Mouse (Mus musculus): ENCODE data around the gene Tmem156. TPM values are rescaled to one million over a fixed set of nuclear protein-coding genes. Genes with fewer than 3 reads are reported as not detected.
A peak's percentile ranks its signal among the peaks of the same experiment; 100 is the strongest.

Tmem156 gene
- polyA plus RNA-seq, 1 experiment from 2014 or later = 1.0 TPM

DNA sequence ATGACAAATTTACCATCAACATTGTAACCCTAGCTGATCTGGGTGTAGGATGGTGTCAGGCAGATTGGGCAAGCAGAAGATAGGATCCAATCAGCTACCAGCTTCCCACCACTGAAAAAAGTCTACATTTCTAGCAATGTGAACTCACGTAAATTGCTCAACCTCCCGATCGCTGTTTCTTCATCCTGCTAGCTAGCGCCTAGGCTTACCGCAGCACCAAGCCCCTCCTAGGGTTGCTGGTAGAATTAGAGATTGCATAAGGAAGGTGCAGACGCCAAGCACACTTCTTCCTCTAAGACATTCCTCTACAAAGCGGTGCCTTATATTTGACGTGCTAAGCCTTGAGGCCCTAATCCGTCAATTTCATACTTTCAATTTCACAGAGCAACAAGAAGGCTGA lies 53.6 kb downstream of the Tmem156 start:
- Histone ChIP-seq H3K4me3 (ENCODE audit: low read depth, low read length) (no peak overlapping the region), H3K9ac (ENCODE audit: low read depth, low read length) (no peak overlapping the region), H3K9me3 (ENCODE audit: control insufficient read depth) (no peaks in the 10 kb centered on the region), H3K27ac (ENCODE audit: low read depth, low read length) (peak overlapping the region; percentile 41; the same call in 1 of the 2 replicates), H3K4me2 (replicated peaks; ENCODE audit: low read depth) (no peak overlapping the region), H3K4me1 (replicated peaks; ENCODE audit: control insufficient read depth, insufficient read depth, low read length) (no peaks in the 10 kb centered on the region), H3K36me3 (ENCODE audit: control insufficient read depth, insufficient read depth) (peaks cover 29% of the 10 kb centered on the region), H3K27me3 (replicated peaks; ENCODE audit: control insufficient read depth, insufficient read depth, low read length) (no peaks in the 10 kb centered on the region)
- no peak for TF ChIP-seq CTCF (IDR thresholded peaks at IDR 0.05; ENCODE audit: low read depth)
- 57% methylated on average over 9 of the region's 9 CpGs for WGBS
- no peak for ATAC-seq

- H3K4me1 ChIP-seq (replicated peaks; ENCODE audit: control insufficient read depth, insufficient read depth, low read length) = no peaks in the 10 kb centered on the region
- ATAC-seq = no peak
- TF ChIP-seq CTCF (IDR thresholded peaks at IDR 0.05; ENCODE audit: low read depth) = no peak
- H3K27me3 ChIP-seq (replicated peaks; ENCODE audit: control insufficient read depth, insufficient read depth, low read length) = no peaks in the 10 kb centered on the region
- no peak overlapping the region for H3K27ac ChIP-seq (ENCODE audit: low read depth, low read length)
- H3K36me3 ChIP-seq (ENCODE audit: control insufficient read depth, insufficient read depth) = peaks cover 35% of the 10 kb centered on the region
- 83% methylated on average over 13 of the region's 13 CpGs for WGBS
- no peak overlapping the region for H3K4me3 ChIP-seq (ENCODE audit: low read depth, low read length)
- no peaks in the 10 kb centered on the region for H3K9me3 ChIP-seq (ENCODE audit: control insufficient read depth)
- no peak overlapping the region for H3K9ac ChIP-seq (ENCODE audit: low read depth, low read length)
- no peak overlapping the region for H3K4me2 ChIP-seq (replicated peaks; ENCODE audit: low read depth)
These were observed 55.3 kb downstream of the Tmem156 start for GRCm38 (mm10) chr5:65036597-65036996.

- 59% methylated on average over 9 of the region's 9 CpGs for WGBS
- H3K36me3 ChIP-seq (ENCODE audit: control insufficient read depth, insufficient read depth) = peaks cover 58% of the 10 kb centered on the region
- no peak overlapping the region for H3K4me2 ChIP-seq (replicated peaks; ENCODE audit: low read depth)
- H3K4me1 ChIP-seq (replicated peaks; ENCODE audit: control insufficient read depth, insufficient read depth, low read length) = no peaks in the 10 kb centered on the region
- H3K9me3 ChIP-seq (ENCODE audit: control insufficient read depth) = no peaks in the 10 kb centered on the region
- H3K27me3 ChIP-seq (replicated peaks; ENCODE audit: control insufficient read depth, insufficient read depth, low read length) = no peaks in the 10 kb centered on the region
- no peak for ATAC-seq
- no peak for TF ChIP-seq CTCF (IDR thresholded peaks at IDR 0.05; ENCODE audit: low read depth)
- H3K27ac ChIP-seq (ENCODE audit: low read depth, low read length) = no peak overlapping the region
- no peak overlapping the region for H3K9ac ChIP-seq (ENCODE audit: low read depth, low read length)
- H3K4me3 ChIP-seq (ENCODE audit: low read depth, low read length) = no peak overlapping the region
These were observed 63.9 kb downstream of the Tmem156 start for GRCm38 (mm10) chr5:65028019-65028418.

- no peak for TF ChIP-seq CTCF (IDR thresholded peaks at IDR 0.05; ENCODE audit: low read depth)
- Histone ChIP-seq H3K9ac (ENCODE audit: low read depth, low read length) (no peak overlapping the region), H3K27me3 (replicated peaks; ENCODE audit: control insufficient read depth, insufficient read depth, low read length) (no peaks in the 10 kb centered on the region), H3K4me1 (replicated peaks; ENCODE audit: control insufficient read depth, insufficient read depth, low read length) (no peaks in the 10 kb centered on the region), H3K27ac (ENCODE audit: low read depth, low read length) (no peak overlapping the region), H3K9me3 (ENCODE audit: control insufficient read depth) (no peaks in the 10 kb centered on the region), H3K4me3 (ENCODE audit: low read depth, low read length) (no peak overlapping the region), H3K4me2 (replicated peaks; ENCODE audit: low read depth) (no peak overlapping the region), H3K36me3 (ENCODE audit: control insufficient read depth, insufficient read depth) (peaks cover 57% of the 10 kb centered on the region)
- WGBS = 75% methylated on average over 9 of the region's 9 CpGs
- ATAC-seq = no peak
These were observed 65.2 kb downstream of the Tmem156 start for GRCm38 (mm10) chr5:65026776-65027175.

- ATAC-seq = no peak
- H3K4me1 ChIP-seq (replicated peaks; ENCODE audit: control insufficient read depth, insufficient read depth, low read length) = no peaks in the 10 kb centered on the region
- 46% methylated on average over 6 of the region's 6 CpGs for WGBS
- no peak for TF ChIP-seq CTCF (IDR thresholded peaks at IDR 0.05; ENCODE audit: low read depth)
- H3K36me3 ChIP-seq (ENCODE audit: control insufficient read depth, insufficient read depth) = peaks cover 54% of the 10 kb centered on the region
- H3K4me3 ChIP-seq (ENCODE audit: low read depth, low read length) = no peak overlapping the region
- H3K4me2 ChIP-seq (replicated peaks; ENCODE audit: low read depth) = no peak overlapping the region
- H3K9me3 ChIP-seq (ENCODE audit: control insufficient read depth) = no peaks in the 10 kb centered on the region
- no peak overlapping the region for H3K9ac ChIP-seq (ENCODE audit: low read depth, low read length)
- H3K27ac ChIP-seq (ENCODE audit: low read depth, low read length) = no peak overlapping the region
- H3K27me3 ChIP-seq (replicated peaks; ENCODE audit: control insufficient read depth, insufficient read depth, low read length) = no peaks in the 10 kb centered on the region
These were observed 66.0 kb downstream of the Tmem156 start for GRCm38 (mm10) chr5:65025916-65026315.

GRCm38 (mm10) chr5:65024641-65025040 lies 67.3 kb downstream of the Tmem156 start:
- WGBS = 88% methylated on average over 2 of the region's 2 CpGs
- Histone ChIP-seq H3K4me2 (replicated peaks; ENCODE audit: low read depth) (no peak overlapping the region), H3K27ac (ENCODE audit: low read depth, low read length) (no peak overlapping the region), H3K4me1 (replicated peaks; ENCODE audit: control insufficient read depth, insufficient read depth, low read length) (no peaks in the 10 kb centered on the region), H3K4me3 (ENCODE audit: low read depth, low read length) (no peak overlapping the region), H3K9ac (ENCODE audit: low read depth, low read length) (no peak overlapping the region), H3K9me3 (ENCODE audit: control insufficient read depth) (no peaks in the 10 kb centered on the region), H3K36me3 (ENCODE audit: control insufficient read depth, insufficient read depth) (peaks cover 42% of the 10 kb centered on the region), H3K27me3 (replicated peaks; ENCODE audit: control insufficient read depth, insufficient read depth, low read length) (no peaks in the 10 kb centered on the region)
- TF ChIP-seq CTCF (IDR thresholded peaks at IDR 0.05; ENCODE audit: low read depth) = no peak
- ATAC-seq = no peak

- TF ChIP-seq CTCF (IDR thresholded peaks at IDR 0.05; ENCODE audit: low read depth) = no peak
- 97% methylated on average over 4 of the region's 4 CpGs for WGBS
- no peak overlapping the region for H3K27ac ChIP-seq (ENCODE audit: low read depth, low read length)
These were observed 69.9 kb downstream of the Tmem156 start for GRCm38 (mm10) chr5:65022006-65022405.

More at GRCm38 (mm10) chr5:65022006-65022405, 69.9 kb downstream of the Tmem156 start:
- Histone ChIP-seq H3K4me2 (replicated peaks; ENCODE audit: low read depth) (no peak overlapping the region), H3K4me1 (replicated peaks; ENCODE audit: control insufficient read depth, insufficient read depth, low read length) (no peaks in the 10 kb centered on the region), H3K9ac (ENCODE audit: low read depth, low read length) (no peak overlapping the region), H3K27me3 (replicated peaks; ENCODE audit: control insufficient read depth, insufficient read depth, low read length) (no peaks in the 10 kb centered on the region), H3K36me3 (ENCODE audit: control insufficient read depth, insufficient read depth) (peaks cover 22% of the 10 kb centered on the region), H3K9me3 (ENCODE audit: control insufficient read depth) (no peaks in the 10 kb centered on the region), H3K4me3 (ENCODE audit: low read depth, low read length) (no peak overlapping the region)
- no peak for ATAC-seq

Measured in intestine, postnatal 0 days (tissue).